Mouse (Mus musculus) forebrain, postnatal 0 days (tissue): ENCODE results near the gene Hoxa9. TPM values are rescaled to one million over a fixed set of nuclear protein-coding genes. Genes with fewer than 3 reads are reported as not detected.
A peak's percentile ranks its signal among the peaks of the same experiment; 100 is the strongest.

ENCODE experiments used
- ATAC-seq: fragments of 200-750 bp; cut with Nextera tagmentation; 2 replicates; pipeline ENCODE4 v1.8.0; 2017; ENCODE audit warnings: mild to moderate bottlenecking, moderate library complexity
- DNase-seq: peaks from one replicate; pipeline ENCODE4 v3.0.0-alpha.2; 2015
- H3K27ac ChIP-seq: fragments of 300-500 bp; sonication (generic); 2 replicates; pipeline ENCODE4 v1.5.1; 2014; ENCODE audit warnings: low read depth, mild to moderate bottlenecking, antibody characterized with exemption, low read length, moderate library complexity, mixed read lengths
- H3K27me3 ChIP-seq: fragments of 300-500 bp; sonication (generic); 2 replicates; pipeline ENCODE4 v1.6.1; 2014; ENCODE audit warnings: mild to moderate bottlenecking, low read length, mixed read lengths; ENCODE audit not compliant: insufficient read depth
- H3K36me3 ChIP-seq: fragments of 300-500 bp; sonication (generic); 2 replicates; pipeline ENCODE4 v1.6.1; 2014; ENCODE audit warnings: mild to moderate bottlenecking, moderate library complexity; ENCODE audit not compliant: insufficient read depth
- H3K4me1 ChIP-seq: fragments of 300-500 bp; sonication (generic); 2 replicates; pipeline ENCODE4 v1.6.1; 2014; ENCODE audit warnings: antibody characterized with exemption; ENCODE audit not compliant: insufficient read depth
- H3K4me2 ChIP-seq: fragments of 300-500 bp; sonication (generic); 2 replicates; pipeline ENCODE4 v1.6.1; 2014; ENCODE audit warnings: low read depth, mild to moderate bottlenecking, moderate library complexity
- H3K4me3 ChIP-seq: fragments of 300-500 bp; sonication (generic); 2 replicates; pipeline ENCODE4 v1.5.1; 2014; ENCODE audit warnings: low read depth, low read length, mixed read lengths
- H3K9ac ChIP-seq: fragments of 300-500 bp; sonication (generic); 2 replicates; pipeline ENCODE4 v1.6.1; 2014; ENCODE audit warnings: mild to moderate bottlenecking
- H3K9me3 ChIP-seq: fragments of 300-500 bp; sonication (generic); 2 replicates; pipeline ENCODE4 v1.6.1; 2016; ENCODE audit warnings: low read length
- CTCF ChIP-seq: sonication (generic); IDR thresholded peaks from 2 replicates; pipeline ENCODE4 v1.5.1; 2016; ENCODE audit warnings: antibody characterized with exemption, control low read depth, low read depth
- WGBS: fragments of 180-500 bp; shearing (Covaris S2); extraction: QIAGEN DNeasy Blood & Tissue Kit; methylation state at CpG from one replicate; pipeline ENCODE4 v1.1.7; 2014; 5-methylcytosine and 5-hydroxymethylcytosine counted together
- polyA plus RNA-seq: library from polyadenylated mRNA; unstranded; fragments of >200 nt; fragmentation: Nextera tagmentation; extraction: Ambion mirVana; gene quantifications from 2 replicates; pipeline ENCODE4 v1.2.1, GENCODE M21; 2015
- total RNA-seq: library from RNA; depleted of rRNA; stranded (reverse); fragments of >200 nt; gene quantifications from 2 replicates; pipeline ENCODE4 v1.2.3, GENCODE M21; 2014

Gene Hoxa9
- total and polyA plus RNA-seq, 2 experiments from 2014 or later, result not detected

DNA sequence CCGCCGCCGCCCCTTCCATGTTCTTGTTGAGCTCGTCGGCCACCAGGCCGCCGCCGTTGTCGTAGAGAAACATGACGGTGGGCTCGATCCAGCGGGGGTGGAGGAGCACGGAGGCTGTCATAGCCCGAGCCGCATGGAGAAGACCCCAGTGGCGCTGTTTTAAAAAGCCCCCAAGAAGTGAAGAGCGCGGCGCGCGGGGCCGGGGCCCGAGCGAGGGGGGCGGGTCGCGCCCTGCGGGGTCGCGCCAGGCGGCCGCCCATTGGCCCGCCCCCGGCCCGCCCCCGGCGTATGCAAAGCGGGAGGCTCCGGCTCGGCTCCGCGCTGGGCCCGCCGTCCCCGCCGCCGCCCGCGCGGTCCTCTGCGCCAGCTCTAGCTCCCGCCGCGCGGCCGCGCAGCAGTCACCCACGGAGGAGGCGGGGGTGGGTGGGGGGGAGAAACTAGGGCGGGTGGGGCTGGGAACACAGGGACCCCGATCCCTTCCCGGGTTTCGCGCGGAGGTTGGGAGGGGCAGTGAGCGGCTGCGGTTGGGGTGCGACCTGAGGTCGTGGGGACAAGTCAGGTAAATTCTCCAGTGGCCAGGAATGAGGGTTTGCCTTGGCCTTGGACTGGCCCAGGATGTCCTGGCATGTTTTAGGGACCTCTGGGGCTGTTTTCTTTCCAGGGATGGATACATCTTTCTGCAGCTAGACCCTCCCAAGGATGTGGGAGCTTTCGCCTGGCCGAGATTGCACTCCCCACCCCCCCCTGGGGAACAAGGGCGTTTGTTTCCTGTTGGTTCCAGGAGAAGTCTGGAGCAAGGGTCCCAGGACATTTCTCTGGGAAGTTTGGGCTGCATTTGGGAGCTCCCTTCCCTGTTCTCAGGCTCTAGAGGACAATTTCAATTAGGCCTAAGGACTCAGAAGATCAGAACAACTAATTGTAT is 30.0 kb upstream of the Hoxa9 start, which contains the start of gene Hoxa13:
Hoxa13 (minus strand) TSS at position 227 of the 922 bp plus-strand sequence.
- Histone ChIP-seq H3K4me1 (no peaks in the 10 kb centered on the region), H3K27ac (no peak within 1 kb of the TSS), H3K9me3 (no peaks in the 10 kb centered on the region), H3K36me3 (no peaks in the 10 kb centered on the region), H3K4me2 (peak within 1 kb of the TSS; percentile 34), H3K4me3 (peak within 1 kb of the TSS; percentile 18), H3K27me3 (peaks cover 89% of the 10 kb centered on the region), H3K9ac (no peak within 1 kb of the TSS)
- TF ChIP-seq CTCF, result no peak
- DNase-seq, result peak; percentile 14
- ATAC-seq, result no peak
- 3% methylated on average over 57 of the region's 72 CpGs for WGBS

DNA sequence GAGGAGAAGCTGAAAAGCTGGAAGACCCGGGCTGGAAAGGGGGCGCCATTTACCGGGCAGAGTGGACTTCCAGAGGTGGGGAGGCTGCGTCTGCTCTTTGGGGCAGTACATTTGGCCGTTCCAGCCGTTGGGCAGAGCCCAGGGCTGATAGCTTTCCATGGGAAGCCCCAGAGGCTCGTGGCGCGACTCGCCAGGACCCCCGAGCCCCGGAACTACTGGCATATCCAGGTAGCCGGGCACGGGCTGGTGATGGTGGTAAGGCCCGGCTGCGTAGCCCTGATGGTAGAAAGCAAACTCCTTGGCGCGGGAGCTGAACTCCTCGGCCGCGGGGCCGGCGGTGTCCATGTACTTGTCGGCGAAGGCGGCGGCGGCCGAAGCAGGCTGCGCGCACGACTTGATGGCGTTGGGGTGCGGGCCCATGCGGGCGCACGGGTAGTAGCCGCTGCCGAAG is 28.9 kb upstream of the Hoxa9 start:
- DNase-seq, result no peak
- Histone ChIP-seq H3K9ac (no peak overlapping the region), H3K27me3 (peaks cover 89% of the 10 kb centered on the region), H3K4me2 (peak overlapping the region; percentile 34; the same call in 1 of the 2 replicates), H3K9me3 (no peaks in the 10 kb centered on the region), H3K27ac (no peak overlapping the region), H3K36me3 (no peaks in the 10 kb centered on the region), H3K4me3 (peak overlapping the region; percentile 18; the same call in 1 of the 2 replicates), H3K4me1 (no peaks in the 10 kb centered on the region)
- 5% methylated on average over 39 of the region's 39 CpGs for WGBS
- TF ChIP-seq CTCF, result no peak
- ATAC-seq, result no peak

DNA sequence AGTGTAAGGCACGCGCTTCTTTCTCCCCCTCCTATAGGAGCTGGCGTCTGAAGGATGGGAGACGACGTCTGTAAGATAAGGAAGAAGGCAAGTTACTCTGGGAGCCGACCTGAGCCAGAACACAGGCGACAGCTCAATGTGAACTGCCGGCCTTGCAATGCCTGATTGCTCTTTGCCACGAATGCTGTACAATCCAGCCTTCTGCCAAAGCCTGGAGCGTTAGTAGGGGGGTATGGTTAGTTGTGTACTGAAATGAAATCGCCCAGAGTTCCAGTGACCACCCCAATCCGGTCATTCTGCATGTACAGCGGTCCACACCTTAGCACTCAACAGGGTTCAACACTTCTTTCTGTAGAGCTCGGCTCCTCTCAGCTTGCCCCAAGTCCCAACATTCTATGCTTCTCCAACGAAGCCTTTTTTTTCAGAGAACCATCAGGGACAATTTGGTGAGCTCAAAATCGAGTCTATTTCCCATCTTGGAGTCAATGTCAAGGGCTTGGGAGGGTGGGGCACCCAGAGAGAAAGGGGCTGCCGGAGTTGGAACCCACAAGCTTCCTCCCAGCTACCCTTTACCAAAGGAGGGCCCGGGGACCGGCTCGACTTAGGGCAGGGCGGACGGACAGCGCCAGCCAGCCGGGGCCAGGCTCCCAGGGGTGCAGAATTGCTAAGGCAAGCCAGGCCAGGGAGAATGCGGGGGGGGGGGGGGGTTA is 28.3 kb upstream of the Hoxa9 start:
- no peak for TF ChIP-seq CTCF
- no peak for DNase-seq
- no peak for ATAC-seq
- H3K4me3 ChIP-seq, result no peak overlapping the region
- H3K9me3 ChIP-seq, result no peaks in the 10 kb centered on the region
- H3K9ac ChIP-seq, result no peak overlapping the region
- H3K27me3 ChIP-seq, result peaks cover 87% of the 10 kb centered on the region
- no peaks in the 10 kb centered on the region for H3K36me3 ChIP-seq
- no peaks in the 10 kb centered on the region for H3K4me1 ChIP-seq
- under 1% methylated on average over 25 of the region's 25 CpGs for WGBS
- H3K27ac ChIP-seq, result no peak overlapping the region
- no peak overlapping the region for H3K4me2 ChIP-seq

DNA sequence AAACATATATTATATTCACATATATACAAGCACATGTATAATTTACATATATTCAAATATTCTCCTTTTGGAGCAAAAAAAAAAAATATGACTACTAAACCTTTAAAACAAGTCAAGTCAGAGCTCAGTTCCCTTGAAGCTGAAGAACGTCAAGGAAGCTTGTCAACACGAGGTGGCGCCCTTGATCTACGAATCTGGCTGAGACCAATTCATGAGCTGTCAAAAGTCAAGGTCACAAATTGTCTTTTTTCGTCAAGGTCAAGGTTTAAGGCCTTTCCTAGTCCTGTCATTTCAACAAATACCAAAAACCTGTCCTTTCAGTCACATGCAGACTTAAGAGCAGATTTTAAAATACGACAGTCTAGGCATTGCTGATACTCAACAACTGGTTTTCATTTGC is 26.1 kb upstream of the Hoxa9 start:
- ATAC-seq, result no peak
- H3K9me3 ChIP-seq, result no peaks in the 10 kb centered on the region

DNA sequence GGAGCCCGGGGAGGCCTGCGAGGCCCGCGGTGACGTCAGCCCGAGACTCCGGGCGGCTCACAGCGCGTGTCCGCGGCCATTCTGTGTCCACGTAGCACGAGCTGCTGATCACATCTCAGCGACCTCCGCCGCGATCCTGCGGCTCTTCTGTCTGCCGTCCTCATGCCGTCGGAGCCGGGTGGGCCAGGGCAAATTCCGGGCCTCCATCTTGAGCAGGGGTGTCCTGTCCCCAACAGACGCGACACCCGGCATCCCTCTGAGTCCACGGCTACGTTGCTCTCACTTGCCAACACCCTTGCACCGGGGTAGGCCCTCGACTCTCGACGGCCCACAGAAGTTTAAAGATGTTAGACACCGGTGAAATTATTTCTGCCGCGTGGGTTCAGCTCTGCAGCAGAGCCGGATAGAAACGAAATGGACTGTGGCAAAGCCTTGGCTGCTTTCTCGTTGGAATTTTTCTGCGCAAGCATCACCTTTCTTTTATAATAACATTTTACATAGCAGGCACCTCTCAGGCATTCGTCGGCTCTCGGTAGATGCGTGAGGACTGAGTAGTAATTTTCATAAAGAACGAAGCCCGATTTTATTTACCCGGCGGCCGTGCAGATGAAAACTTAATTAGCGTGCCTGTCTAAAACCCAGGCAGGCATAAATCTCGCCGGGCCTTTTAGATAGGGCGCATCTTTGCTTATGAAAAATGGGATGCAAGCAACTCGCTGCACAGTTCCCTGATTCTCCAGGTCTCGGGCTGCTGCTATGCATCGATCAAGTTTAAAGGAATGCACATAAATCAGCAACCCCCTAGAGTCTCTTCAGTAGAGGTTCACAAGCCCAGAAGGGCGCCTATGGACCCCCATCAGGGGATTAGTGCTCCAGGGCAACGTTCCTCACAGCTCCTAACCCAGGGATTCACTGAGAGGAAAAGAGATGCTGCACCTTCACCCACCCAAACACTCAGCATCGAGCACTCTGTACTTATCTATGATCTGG is 22.9 kb upstream of the Hoxa9 start:
- Histone ChIP-seq H3K27ac (no peak overlapping the region), H3K27me3 (peaks cover 90% of the 10 kb centered on the region), H3K4me2 (no peak overlapping the region), H3K9me3 (no peaks in the 10 kb centered on the region), H3K4me1 (no peaks in the 10 kb centered on the region), H3K36me3 (no peaks in the 10 kb centered on the region), H3K4me3 (no peak overlapping the region), H3K9ac (no peak overlapping the region)
- no peak for TF ChIP-seq CTCF
- WGBS, result 2% methylated on average over 59 of the region's 59 CpGs
- ATAC-seq (no peak), DNase-seq (peak; percentile 78)

More for the DNA sequence above, 26.1 kb upstream of the Hoxa9 start:
- TF ChIP-seq CTCF, result peak; percentile 85
- Histone ChIP-seq H3K27ac (no peak overlapping the region), H3K36me3 (no peaks in the 10 kb centered on the region), H3K9ac (no peak overlapping the region), H3K4me3 (no peak overlapping the region), H3K4me2 (no peak overlapping the region), H3K27me3 (peaks cover 85% of the 10 kb centered on the region), H3K4me1 (no peaks in the 10 kb centered on the region)
- WGBS, result under 1% methylated on average over 6 of the region's 6 CpGs
- peak; percentile 89 for DNase-seq

DNA sequence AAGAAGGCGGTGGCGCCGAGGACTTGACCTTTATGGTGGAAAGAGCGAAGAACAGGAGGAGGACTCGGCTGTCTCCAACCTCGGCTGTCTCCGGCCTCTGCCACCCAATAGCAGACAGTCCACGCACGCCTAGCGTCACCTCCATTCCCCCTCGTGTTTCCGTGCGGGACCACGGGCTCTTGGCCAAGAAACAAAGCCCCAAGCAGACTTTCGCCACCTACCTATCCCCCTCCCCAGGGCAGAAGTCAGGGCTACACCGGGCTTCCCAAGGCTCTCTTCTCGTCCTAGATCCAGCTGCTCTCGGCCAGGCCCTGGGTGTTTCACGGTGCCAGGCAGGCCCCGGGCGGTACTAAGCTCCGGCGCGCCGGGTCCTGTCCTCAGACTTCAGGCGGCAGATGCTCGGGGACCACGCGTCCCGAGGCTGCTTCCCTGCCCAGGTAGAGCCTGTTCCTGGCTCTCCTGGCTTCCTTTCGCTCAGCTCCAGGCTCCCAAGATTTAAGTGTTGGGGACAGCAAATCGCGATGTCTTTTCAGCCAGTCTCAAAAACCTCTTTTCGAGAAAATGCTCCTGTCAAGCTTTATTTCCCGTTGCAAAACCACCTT is 22.0 kb upstream of the Hoxa9 start:
- Histone ChIP-seq H3K4me3 (no peak overlapping the region), H3K4me2 (no peak overlapping the region), H3K9ac (no peak overlapping the region), H3K36me3 (no peaks in the 10 kb centered on the region), H3K27ac (no peak overlapping the region), H3K4me1 (no peaks in the 10 kb centered on the region), H3K27me3 (peaks cover 91% of the 10 kb centered on the region), H3K9me3 (no peaks in the 10 kb centered on the region)
- TF ChIP-seq CTCF, result no peak
- DNase-seq (no peak), ATAC-seq (no peak)
- WGBS, result 1% methylated on average over 35 of the region's 35 CpGs
